Mouse (Mus musculus) hindbrain, embryonic 10.5 days (tissue): ENCODE measurements around the gene Zcchc9. TPM values are rescaled to one million over a fixed set of nuclear protein-coding genes. Genes with fewer than 3 reads are reported as not detected.

Source experiments
- DNase-seq: peaks from one replicate; pipeline ENCODE4 v3.0.0-alpha.2; 2017; ENCODE audit warnings: low spot score
- H3K27ac ChIP-seq: fragments of 300-500 bp; sonication (generic); 2 replicates; pipeline ENCODE4 v1.5.1; 2016; ENCODE audit warnings: mild to moderate bottlenecking, moderate library complexity
- H3K27me3 ChIP-seq: fragments of 300-500 bp; sonication (generic); 2 replicates; pipeline ENCODE4 v1.6.1; 2016; ENCODE audit warnings: mild to moderate bottlenecking; ENCODE audit not compliant: poor library complexity, insufficient read depth, severe bottlenecking
- H3K36me3 ChIP-seq: fragments of 300-500 bp; sonication (generic); 2 replicates; pipeline ENCODE4 v1.6.1; 2016; ENCODE audit warnings: mild to moderate bottlenecking, moderate library complexity
- H3K4me1 ChIP-seq: fragments of 300-500 bp; sonication (generic); replicated peaks from 2 replicates; pipeline ENCODE4 v1.6.1; 2016; ENCODE audit warnings: mild to moderate bottlenecking
- H3K4me3 ChIP-seq: fragments of 300-500 bp; sonication (generic); 2 replicates; pipeline ENCODE4 v1.5.1; 2016; ENCODE audit warnings: mild to moderate bottlenecking, moderate library complexity
- H3K9me3 ChIP-seq: fragments of 300-500 bp; sonication (generic); 2 replicates; pipeline ENCODE4 v1.6.1; 2016; ENCODE audit warnings: mild to moderate bottlenecking, moderate library complexity
- WGBS: fragments of 180-500 bp; shearing (Covaris S2); methylation state at CpG from one replicate; pipeline ENCODE4 v1.1.7; 2016; 5-methylcytosine and 5-hydroxymethylcytosine counted together
- polyA plus RNA-seq: library from polyadenylated mRNA; unstranded; fragments of >200 nt; fragmentation: Nextera tagmentation; extraction: Ambion mirVana; gene quantifications from 2 replicates; pipeline ENCODE4 v1.2.1, GENCODE M21; 2016

Zcchc9 gene
- polyA plus RNA-seq, 1 experiment from 2014 or later: 25.5 TPM

DNA sequence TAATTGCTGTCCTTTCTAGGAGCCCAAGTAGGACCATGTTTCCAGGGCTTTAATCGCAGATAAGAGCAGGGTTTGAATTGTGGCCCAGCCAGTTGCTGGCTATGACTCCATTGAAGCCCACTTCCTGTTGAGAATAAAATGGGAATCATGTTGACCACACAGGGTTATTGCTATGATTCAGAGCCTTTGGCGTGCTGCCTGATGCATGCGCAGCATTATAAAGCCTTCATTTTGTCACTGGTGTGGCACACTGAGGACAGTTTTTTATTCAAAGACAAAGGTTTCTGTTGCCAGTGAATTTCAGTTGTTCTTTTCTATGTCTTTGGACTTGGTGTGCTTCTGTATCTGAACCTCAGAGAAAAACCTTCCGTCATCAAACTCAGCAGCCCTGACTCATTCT lies 51.3 kb downstream of the Zcchc9 start:
- H3K9me3 ChIP-seq: no peaks in the 10 kb centered on the region
- DNase-seq: no peak
- H3K4me3 ChIP-seq: no peak overlapping the region

GRCm38 (mm10) chr13:91754762-91755161 lies 52.7 kb downstream of the Zcchc9 start:
- H3K4me3 ChIP-seq: no peak overlapping the region
- H3K27ac ChIP-seq: no peak overlapping the region
- H3K4me1 ChIP-seq: no peaks in the 10 kb centered on the region
- H3K9me3 ChIP-seq: no peaks in the 10 kb centered on the region
- no peak for DNase-seq
- no peaks in the 10 kb centered on the region for H3K27me3 ChIP-seq
- no peaks in the 10 kb centered on the region for H3K36me3 ChIP-seq

More for the DNA sequence above, 51.3 kb downstream of the Zcchc9 start:
- 97% methylated on average over 4 of the region's 4 CpGs for WGBS
- no peaks in the 10 kb centered on the region for H3K36me3 ChIP-seq
- no peak overlapping the region for H3K27ac ChIP-seq
- H3K27me3 ChIP-seq: no peaks in the 10 kb centered on the region
- no peaks in the 10 kb centered on the region for H3K4me1 ChIP-seq

GRCm38 (mm10) chr13:91753724-91754123 lies 53.8 kb downstream of the Zcchc9 start:
- H3K9me3 ChIP-seq: no peaks in the 10 kb centered on the region

DNA sequence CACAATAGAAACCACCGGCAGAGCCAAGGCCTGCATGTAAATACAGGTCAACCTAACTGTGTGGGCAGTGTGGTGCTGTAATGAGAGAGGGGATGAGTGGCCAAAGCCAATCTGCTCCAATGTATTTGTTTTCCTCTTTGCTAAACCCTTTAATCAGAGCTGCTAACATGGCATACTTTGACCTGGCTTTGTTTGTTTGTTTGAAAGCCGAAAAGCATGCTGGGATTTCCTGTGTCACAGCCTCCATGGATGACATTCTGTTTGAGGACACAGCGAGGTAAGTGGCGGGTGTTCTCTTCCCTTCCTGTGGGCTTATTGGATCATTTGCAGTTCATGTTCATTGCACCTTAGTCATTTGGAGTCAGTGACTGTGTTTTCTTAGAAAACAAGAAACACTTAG lies 57.5 kb downstream of the Zcchc9 start:
- 79% methylated on average over 4 of the region's 4 CpGs for WGBS
- Histone ChIP-seq H3K36me3 (no peaks in the 10 kb centered on the region), H3K4me3 (no peak overlapping the region), H3K27ac (no peak overlapping the region), H3K4me1 (no peaks in the 10 kb centered on the region), H3K9me3 (peaks cover 2% of the 10 kb centered on the region; the same call in 1 of the 2 replicates), H3K27me3 (no peaks in the 10 kb centered on the region)
- DNase-seq: no peak

More at GRCm38 (mm10) chr13:91753724-91754123, 53.8 kb downstream of the Zcchc9 start:
- WGBS: 62% methylated on average over 4 of the region's 4 CpGs
- no peak overlapping the region for H3K4me3 ChIP-seq
- H3K27ac ChIP-seq: no peak overlapping the region
- H3K36me3 ChIP-seq: no peaks in the 10 kb centered on the region
- DNase-seq: no peak
- H3K4me1 ChIP-seq: no peaks in the 10 kb centered on the region
- H3K27me3 ChIP-seq: no peaks in the 10 kb centered on the region

- no peaks in the 10 kb centered on the region for H3K36me3 ChIP-seq
- WGBS: 88% methylated on average over 2 of the region's 2 CpGs
- H3K27me3 ChIP-seq: no peaks in the 10 kb centered on the region
- no peak overlapping the region for H3K27ac ChIP-seq
- H3K4me3 ChIP-seq: no peak overlapping the region
- DNase-seq: no peak
- peaks cover 2% of the 10 kb centered on the region; the same call in 1 of the 2 replicates for H3K9me3 ChIP-seq
- no peaks in the 10 kb centered on the region for H3K4me1 ChIP-seq
Observed at GRCm38 (mm10) chr13:91748401-91748800, 59.1 kb downstream of the Zcchc9 start.

Other genes starting within 250 kb of the Zcchc9 start
- not detected in 2 replicates for gene Acot12, start 66.2 kb downstream of the Zcchc9 start, polyA plus RNA-seq
- not detected in 2 replicates for gene Ckmt2, start 69.2 kb upstream of the Zcchc9 start, polyA plus RNA-seq